Mouse (Mus musculus): Measurements from ENCODE around the gene Jarid2.

Gene Jarid2

DNA sequence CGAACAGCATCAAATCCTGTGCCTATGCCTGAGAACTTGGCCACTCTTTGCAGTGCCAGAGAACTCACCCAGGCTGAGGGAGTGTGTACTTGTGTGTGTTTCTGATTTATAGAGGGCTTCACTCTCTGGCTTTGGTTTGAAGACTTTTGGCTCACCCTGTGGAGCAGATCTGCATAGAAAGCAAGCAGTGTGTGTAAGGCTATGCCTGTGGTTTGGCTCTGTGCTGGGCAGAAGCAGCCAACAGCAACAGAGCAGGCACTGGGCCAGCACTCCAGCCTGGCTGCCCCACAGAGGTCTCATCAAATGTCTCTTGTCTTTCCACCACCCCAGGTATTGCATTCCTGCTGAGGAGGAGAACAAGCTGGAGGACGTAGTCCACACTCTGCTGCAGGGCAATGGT lies 183.6 kb downstream of the Jarid2 start:
- in situ Hi-C loops (cut with MboI, MseI): loop anchor here in 1 of 2 experiments (10.0 kb wide), 1 partner anchor 1618 kb away; no protein-coding TSS in a partner anchor

GRCm38 (mm10) chr13:44913560-44913959 lies 184.3 kb downstream of the Jarid2 start:
- in situ Hi-C loops (cut with MboI, MseI): loop anchor here in 1 of 2 experiments (10.0 kb wide), 1 partner anchor 1619 kb away; no protein-coding TSS in a partner anchor

GRCm38 (mm10) chr13:44915382-44915781 lies 186.1 kb downstream of the Jarid2 start:
- in situ Hi-C loops (cut with MboI, MseI): loop anchor here in 1 of 2 experiments (10.0 kb wide), 1 partner anchor 1621 kb away; no protein-coding TSS in a partner anchor

- in situ Hi-C loops (cut with MboI, MseI): loop anchor here in 1 of 2 experiments (10.0 kb wide), 1 partner anchor 1621 kb away; no protein-coding TSS in a partner anchor
These were observed 186.7 kb downstream of the Jarid2 start for GRCm38 (mm10) chr13:44915945-44916344.

GRCm38 (mm10) chr13:44917202-44917601 lies 187.9 kb downstream of the Jarid2 start:
- in situ Hi-C loops (cut with MboI, MseI): loop anchor here in 1 of 2 experiments (10.0 kb wide), 1 partner anchor 1622 kb away; no protein-coding TSS in a partner anchor

DNA sequence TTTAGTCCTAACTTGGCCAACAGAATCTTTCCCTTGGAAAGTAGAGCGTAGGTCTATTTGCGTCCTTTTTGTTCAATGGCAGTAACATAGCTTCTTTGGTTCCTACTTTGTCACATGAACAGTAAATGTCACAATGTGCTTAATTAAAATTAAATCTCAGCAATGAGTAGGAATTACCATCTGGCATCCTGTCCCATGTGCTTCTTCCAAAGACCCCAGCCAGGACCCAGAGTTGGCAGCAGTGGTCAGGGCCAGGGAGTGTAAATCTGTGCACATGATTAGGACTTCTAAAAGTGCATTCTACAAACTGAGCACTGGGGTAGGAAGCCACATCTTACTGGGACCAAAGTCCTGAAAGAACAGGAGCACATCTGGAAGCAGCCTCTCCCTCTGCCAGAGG lies 189.0 kb downstream of the Jarid2 start:
- in situ Hi-C loops (cut with MboI, MseI): loop anchor here in 1 of 2 experiments (10.0 kb wide), 1 partner anchor 1623 kb away; no protein-coding TSS in a partner anchor

DNA sequence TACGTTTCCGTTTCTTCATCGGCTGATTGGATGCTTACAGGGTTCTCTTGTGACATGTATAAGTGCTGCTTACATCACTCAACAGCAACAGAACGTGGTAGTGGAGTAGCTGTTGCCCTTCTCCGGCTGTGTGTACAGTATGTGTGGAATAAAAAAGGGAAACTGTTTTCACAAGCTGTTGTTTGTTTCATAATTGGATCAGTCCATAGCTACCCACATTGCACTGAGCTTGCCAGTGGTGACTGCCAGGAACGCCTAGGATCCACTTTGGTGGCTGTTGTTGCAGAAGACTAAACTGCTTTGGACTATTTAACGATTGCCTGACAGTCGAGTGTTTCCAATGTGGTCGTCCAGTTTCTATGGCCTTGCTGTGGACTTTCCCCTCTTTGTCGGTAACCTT lies 191.8 kb downstream of the Jarid2 start:
- in situ Hi-C loops (cut with MboI, MseI): no loop called here

DNA sequence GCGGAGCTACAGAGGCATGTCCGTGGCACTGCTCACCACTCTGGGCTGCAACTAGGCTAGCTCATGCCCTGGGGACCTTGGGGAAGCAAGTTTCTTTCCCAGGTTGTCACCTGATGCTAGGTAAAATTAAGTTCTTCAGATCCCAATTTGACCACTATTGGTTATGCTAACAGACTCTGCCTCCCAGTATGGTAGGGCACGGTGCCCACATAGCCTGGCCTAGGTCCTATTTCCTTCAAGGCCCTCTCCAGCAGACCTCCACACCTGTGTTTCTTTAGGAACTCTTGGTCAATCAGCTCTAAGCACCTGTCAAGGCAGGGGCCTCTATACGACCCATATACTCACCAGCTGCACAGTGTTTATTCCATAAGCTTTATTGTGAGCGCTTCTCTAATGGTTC lies 192.4 kb downstream of the Jarid2 start:
- in situ Hi-C loops (cut with MboI, MseI): no loop called here

DNA sequence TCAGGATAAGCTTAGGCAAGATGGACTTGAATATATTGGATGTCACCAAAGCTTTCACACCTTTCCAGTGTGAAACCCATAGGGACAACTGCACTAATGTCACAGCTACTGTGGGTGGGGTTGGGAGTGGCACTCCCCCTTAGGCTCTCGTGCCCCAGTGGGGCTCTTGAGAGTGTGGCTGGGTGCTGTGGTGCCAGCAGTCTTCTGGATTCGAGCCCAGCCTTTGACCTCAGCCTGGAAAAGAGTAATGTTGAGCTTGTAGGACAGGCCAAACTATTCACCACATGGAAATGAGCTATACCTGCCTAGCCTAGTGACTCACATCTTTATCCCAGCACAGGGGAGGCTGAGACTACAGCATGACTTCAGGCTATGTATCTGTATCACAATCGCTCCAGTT lies 194.8 kb downstream of the Jarid2 start:
- in situ Hi-C loops (cut with MboI, MseI): no loop called here

- in situ Hi-C loops (cut with MboI, MseI): no loop called here
These were observed 195.9 kb downstream of the Jarid2 start for GRCm38 (mm10) chr13:44925173-44925572.

DNA sequence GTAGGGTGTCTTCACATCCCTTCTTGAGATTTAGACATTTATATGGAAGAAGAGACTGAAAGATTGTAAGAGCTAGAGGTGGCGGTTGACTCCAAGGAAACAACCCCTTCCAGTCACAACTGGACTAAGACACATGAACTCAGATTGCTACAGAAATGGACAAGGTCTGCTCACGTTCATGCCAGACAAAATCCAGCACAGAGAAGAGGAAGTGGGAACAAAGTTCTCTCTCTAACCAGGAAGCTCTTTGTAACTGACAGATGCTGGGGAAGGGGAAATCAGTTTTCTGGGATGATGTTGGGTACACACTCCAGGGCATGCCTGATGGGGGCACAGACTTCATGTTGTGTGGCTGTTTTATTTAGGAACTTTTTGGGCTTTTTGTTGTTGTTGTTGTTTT lies 197.0 kb downstream of the Jarid2 start:
- in situ Hi-C loops (cut with MboI, MseI): no loop called here

- in situ Hi-C loops (cut with MboI, MseI): no loop called here
These were observed 203.3 kb downstream of the Jarid2 start for GRCm38 (mm10) chr13:44932307-44933264.

GRCm38 (mm10) chr13:44933575-44933974 lies 204.3 kb downstream of the Jarid2 start:
- in situ Hi-C loops (cut with MboI, MseI): no loop called here

DNA sequence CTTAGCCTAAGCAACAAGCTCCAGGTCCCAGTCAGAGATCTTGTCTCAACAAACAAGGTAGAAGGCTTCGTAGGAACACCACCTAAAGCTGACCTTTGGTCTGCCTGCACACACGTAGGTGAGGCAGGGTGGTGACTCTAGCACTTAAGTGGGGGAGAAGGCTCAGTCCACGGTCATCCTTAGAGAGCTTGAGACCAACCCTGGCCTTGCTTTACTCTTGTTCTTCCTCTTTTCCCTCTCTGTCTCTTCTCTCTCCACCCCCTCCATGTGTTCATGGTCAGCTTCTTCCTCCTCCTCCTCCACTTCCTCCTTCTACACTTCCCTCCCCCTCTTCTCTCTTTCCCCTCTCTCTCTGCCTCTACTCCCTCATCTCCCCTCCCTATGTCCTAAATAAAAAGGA lies 208.4 kb downstream of the Jarid2 start:
- in situ Hi-C loops (cut with MboI, MseI): no loop called here

GRCm38 (mm10) chr13:44939326-44940035 lies 210.2 kb downstream of the Jarid2 start:
- in situ Hi-C loops (cut with MboI, MseI): no loop called here

DNA sequence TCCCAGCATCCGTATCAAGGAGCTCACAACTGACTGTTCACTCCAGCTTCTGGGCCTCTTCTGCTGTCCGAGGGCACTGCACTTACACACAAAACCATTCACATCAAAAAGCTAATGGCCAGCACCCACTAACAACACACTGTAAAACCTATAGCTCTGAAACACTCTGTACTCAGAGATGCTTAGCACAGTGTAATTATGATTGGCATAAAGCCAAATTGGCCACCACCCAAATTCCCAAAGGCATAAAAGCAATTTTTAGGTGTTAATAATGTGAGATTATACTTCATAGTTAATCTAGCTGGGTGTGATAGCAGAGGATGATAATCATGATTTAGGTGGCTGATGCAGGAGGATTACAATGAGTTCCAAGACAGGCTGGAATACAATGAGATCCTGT lies 214.3 kb downstream of the Jarid2 start:
- in situ Hi-C loops (cut with MboI, MseI): no loop called here

DNA sequence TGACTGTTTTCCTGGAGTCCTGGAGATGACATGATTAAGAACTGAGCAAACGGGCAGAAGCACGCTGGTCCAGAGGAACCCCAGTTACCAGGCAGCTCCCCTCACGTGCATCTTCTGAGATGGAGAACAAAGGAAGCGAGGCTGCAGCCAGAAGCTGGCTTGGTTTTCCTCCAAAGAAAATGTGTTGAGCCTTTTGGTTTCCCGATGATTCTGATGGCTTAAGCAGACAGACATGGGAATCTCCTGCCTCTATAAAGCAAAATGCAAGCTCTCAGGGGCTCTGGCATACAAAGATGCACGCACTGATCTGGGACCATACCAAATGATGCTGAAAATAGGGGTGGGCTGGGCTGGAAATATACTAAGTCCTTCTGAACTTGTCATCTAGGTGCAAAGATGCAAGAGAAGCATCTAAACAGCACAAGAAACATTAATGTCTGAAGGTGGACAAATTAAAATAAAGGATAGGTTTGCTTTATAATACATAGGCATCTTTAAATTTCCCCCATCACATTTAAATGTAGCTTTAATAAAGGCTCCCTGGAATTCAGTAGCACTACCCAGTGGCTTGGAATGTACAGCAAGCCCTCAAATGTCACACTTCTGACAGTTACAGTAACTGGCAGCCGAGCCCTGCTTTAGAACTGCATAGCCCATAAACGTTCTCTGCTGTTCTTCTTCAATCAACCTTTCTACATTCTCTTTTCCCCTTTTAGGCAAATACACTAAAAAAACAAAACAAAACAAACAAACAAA lies 217.8 kb downstream of the Jarid2 start:
- in situ Hi-C loops (cut with MboI, MseI): no loop called here

DNA sequence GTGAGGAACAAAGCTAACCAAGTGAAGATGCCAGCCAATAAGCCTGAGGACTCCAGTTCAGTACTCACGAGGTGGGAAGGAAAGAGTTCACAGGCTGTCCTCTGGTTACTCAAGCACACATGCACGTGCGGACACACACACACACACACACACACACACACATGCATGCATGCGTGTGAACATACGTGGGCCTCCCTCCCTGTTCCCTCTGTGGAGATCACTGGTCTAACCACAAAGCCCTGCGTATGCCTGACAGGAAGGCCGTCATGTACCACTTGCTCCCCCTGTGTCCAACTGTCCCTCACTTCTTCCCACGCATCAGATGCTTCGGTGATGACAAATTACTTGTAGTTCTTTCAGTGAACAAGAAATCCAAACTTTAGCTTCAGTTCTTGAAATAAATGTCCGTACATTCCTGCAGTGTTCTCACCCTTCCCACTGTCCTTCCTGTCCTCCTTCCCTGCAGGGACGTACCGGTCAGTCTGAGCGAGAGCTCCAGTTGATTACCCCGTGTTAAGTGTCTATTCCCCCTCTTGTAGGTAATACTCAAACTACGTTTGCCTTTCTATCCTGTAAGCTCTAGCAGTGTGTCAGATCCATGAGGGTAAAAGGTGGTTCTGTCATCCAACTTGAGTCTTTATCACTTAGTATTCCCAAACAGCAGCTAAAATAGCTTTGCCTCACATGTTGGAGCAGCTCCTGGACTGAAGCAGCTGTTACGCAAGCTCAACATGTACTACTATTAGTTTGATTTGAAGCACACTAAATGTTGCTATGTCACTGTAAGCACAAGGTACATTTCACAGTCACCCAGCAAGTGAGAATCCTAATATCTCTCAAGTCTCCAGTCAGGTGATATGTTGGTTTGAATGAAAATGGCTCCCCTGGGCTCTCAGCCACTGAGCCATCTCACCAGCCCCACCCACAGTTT lies 219.3 kb downstream of the Jarid2 start:
- in situ Hi-C loops (cut with MboI, MseI): no loop called here

- in situ Hi-C loops (cut with MboI, MseI): no loop called here
These were observed 223.3 kb downstream of the Jarid2 start for GRCm38 (mm10) chr13:44952393-44953086.

All from T-helper 17 cell (primary cell).